Mouse (Mus musculus) neural tube, embryonic 14.5 days (tissue): Measurements from ENCODE around the gene 1190005I06Rik. TPM values are rescaled to one million over a fixed set of nuclear protein-coding genes. Genes with fewer than 3 reads are reported as not detected.
A peak's percentile ranks its signal among the peaks of the same experiment; 100 is the strongest.
"Not testable (repeated sequence)": the region's sequence is repeated elsewhere in the genome, so short reads cannot be mapped to it uniquely, and the experiment has no call there.

Experiments used
- ATAC-seq: fragments of 200-750 bp; cut with Nextera tagmentation; 2 replicates; pipeline ENCODE4 v1.8.0; 2017; ENCODE audit warnings: low read depth, mild to moderate bottlenecking, moderate TSS enrichment, moderate library complexity
- H3K27ac ChIP-seq: fragments of 300-500 bp; sonication (generic); 2 replicates; pipeline ENCODE4 v1.5.1; 2014; ENCODE audit warnings: low read depth, mild to moderate bottlenecking, control low read depth, low read length, moderate library complexity, mixed read lengths
- H3K27me3 ChIP-seq: fragments of 300-500 bp; sonication (generic); 2 replicates; pipeline ENCODE4 v1.6.1; 2014; ENCODE audit warnings: low read length; ENCODE audit not compliant: control insufficient read depth, insufficient read depth
- H3K36me3 ChIP-seq: fragments of 300-500 bp; sonication (generic); 2 replicates; pipeline ENCODE4 v1.6.1; 2014; ENCODE audit warnings: low read length, mixed read lengths; ENCODE audit not compliant: control insufficient read depth, insufficient read depth
- H3K4me1 ChIP-seq: fragments of 300-500 bp; sonication (generic); 2 replicates; pipeline ENCODE4 v1.6.1; 2014; ENCODE audit warnings: low read length; ENCODE audit not compliant: control insufficient read depth, insufficient read depth
- H3K4me2 ChIP-seq: fragments of 300-500 bp; sonication (generic); 2 replicates; pipeline ENCODE4 v1.6.1; 2014; ENCODE audit warnings: mild to moderate bottlenecking, low read depth, low read length, control low read depth
- H3K4me3 ChIP-seq: fragments of 300-500 bp; sonication (generic); 2 replicates; pipeline ENCODE4 v1.5.1; 2014; ENCODE audit warnings: low read depth, low read length, control low read depth, mixed read lengths
- H3K9ac ChIP-seq: fragments of 300-500 bp; sonication (generic); replicated peaks from 2 replicates; pipeline ENCODE4 v1.6.1; 2014; ENCODE audit warnings: low read depth, mild to moderate bottlenecking, control low read depth, low read length, mixed read lengths
- H3K9me3 ChIP-seq: fragments of 300-500 bp; sonication (generic); 2 replicates; pipeline ENCODE4 v1.6.1; 2016; ENCODE audit warnings: low read length; ENCODE audit not compliant: control insufficient read depth
- WGBS: fragments of 180-500 bp; shearing (Covaris S2); extraction: QIAGEN DNeasy Blood & Tissue Kit; methylation state at CpG from one replicate; pipeline ENCODE4 v1.1.7; 2014; 5-methylcytosine and 5-hydroxymethylcytosine counted together
- polyA plus RNA-seq: library from polyadenylated mRNA; unstranded; fragments of >200 nt; fragmentation: Nextera tagmentation; extraction: Ambion mirVana; gene quantifications from 2 replicates; pipeline ENCODE4 v1.2.1, GENCODE M21; 2014

Gene 1190005I06Rik
- polyA plus RNA-seq, 1 experiment from 2014 or later: 10.0 TPM

- Histone ChIP-seq H3K4me1 (no peaks in the 10 kb centered on the region), H3K4me2 (no peak overlapping the region), H3K9me3 (no peaks in the 10 kb centered on the region), H3K27ac (no peak overlapping the region), H3K36me3 (no peaks in the 10 kb centered on the region), H3K27me3 (no peaks in the 10 kb centered on the region; the same call in 1 of the 2 replicates), H3K9ac (no peak overlapping the region), H3K4me3 (no peak overlapping the region)
- 78% methylated on average over 5 of the region's 5 CpGs for WGBS
- ATAC-seq: no peak
These were observed 37.7 kb upstream of the 1190005I06Rik start for GRCm38 (mm10) chr8:120685097-120685496.

- no peaks in the 10 kb centered on the region for H3K36me3 ChIP-seq
- ATAC-seq: no peak
- no peak overlapping the region for H3K4me3 ChIP-seq
- H3K9me3 ChIP-seq: no peaks in the 10 kb centered on the region
- H3K4me2 ChIP-seq: no peak overlapping the region
- no peak overlapping the region for H3K27ac ChIP-seq
- H3K9ac ChIP-seq: no peak overlapping the region
- no peaks in the 10 kb centered on the region for H3K4me1 ChIP-seq
- WGBS: 70% methylated on average over 5 of the region's 5 CpGs
- no peaks in the 10 kb centered on the region; the same call in 1 of the 2 replicates for H3K27me3 ChIP-seq
These were observed 36.6 kb upstream of the 1190005I06Rik start for GRCm38 (mm10) chr8:120684082-120684481.

DNA sequence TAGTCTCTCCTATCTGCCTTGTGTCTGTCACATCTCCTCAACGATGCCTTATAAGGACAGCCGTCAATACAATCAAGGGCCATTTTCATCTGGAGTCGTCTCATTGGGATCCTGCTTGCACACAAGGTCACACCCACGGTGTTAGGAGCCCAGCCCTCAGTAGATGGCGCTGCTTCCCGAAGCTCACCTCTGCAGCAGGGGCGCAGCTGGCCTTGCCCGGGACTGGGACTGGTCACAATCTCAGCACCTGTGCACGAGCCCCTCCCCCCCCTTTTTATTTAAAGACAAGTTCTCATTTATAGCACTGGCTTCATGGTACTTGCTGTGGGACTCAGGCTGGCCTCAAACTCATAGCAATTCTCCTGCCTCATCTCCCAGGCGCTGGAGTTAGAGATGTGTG lies 36.2 kb upstream of the 1190005I06Rik start:
- WGBS: 12% methylated on average over 10 of the region's 10 CpGs

GRCm38 (mm10) chr8:120681113-120681512 lies 33.7 kb upstream of the 1190005I06Rik start:
- WGBS: 85% methylated on average over 10 of the region's 10 CpGs
- no peak overlapping the region for H3K27ac ChIP-seq
- H3K4me2 ChIP-seq: no peak overlapping the region
- H3K27me3 ChIP-seq: no peaks in the 10 kb centered on the region
- no peaks in the 10 kb centered on the region for H3K9me3 ChIP-seq
- no peak overlapping the region for H3K9ac ChIP-seq
- ATAC-seq: no peak
- no peaks in the 10 kb centered on the region for H3K4me1 ChIP-seq
- H3K4me3 ChIP-seq: no peak overlapping the region
- no peaks in the 10 kb centered on the region for H3K36me3 ChIP-seq

More for the DNA sequence above, 36.2 kb upstream of the 1190005I06Rik start:
- Histone ChIP-seq H3K27ac (no peak overlapping the region), H3K36me3 (no peaks in the 10 kb centered on the region), H3K4me1 (no peaks in the 10 kb centered on the region), H3K27me3 (no peaks in the 10 kb centered on the region; the same call in 1 of the 2 replicates), H3K4me2 (no peak overlapping the region), H3K4me3 (no peak overlapping the region), H3K9ac (no peak overlapping the region), H3K9me3 (no peaks in the 10 kb centered on the region)
- no peak for ATAC-seq

GRCm38 (mm10) chr8:120680405-120680804 lies 33.0 kb upstream of the 1190005I06Rik start:
- not testable (repeated sequence) for H3K4me2 ChIP-seq, H3K9me3 ChIP-seq, H3K9ac ChIP-seq, H3K27me3 ChIP-seq, H3K36me3 ChIP-seq, H3K4me1 ChIP-seq, H3K27ac ChIP-seq, H3K4me3 ChIP-seq, ATAC-seq
- 61% methylated on average over 7 of the region's 7 CpGs for WGBS

DNA sequence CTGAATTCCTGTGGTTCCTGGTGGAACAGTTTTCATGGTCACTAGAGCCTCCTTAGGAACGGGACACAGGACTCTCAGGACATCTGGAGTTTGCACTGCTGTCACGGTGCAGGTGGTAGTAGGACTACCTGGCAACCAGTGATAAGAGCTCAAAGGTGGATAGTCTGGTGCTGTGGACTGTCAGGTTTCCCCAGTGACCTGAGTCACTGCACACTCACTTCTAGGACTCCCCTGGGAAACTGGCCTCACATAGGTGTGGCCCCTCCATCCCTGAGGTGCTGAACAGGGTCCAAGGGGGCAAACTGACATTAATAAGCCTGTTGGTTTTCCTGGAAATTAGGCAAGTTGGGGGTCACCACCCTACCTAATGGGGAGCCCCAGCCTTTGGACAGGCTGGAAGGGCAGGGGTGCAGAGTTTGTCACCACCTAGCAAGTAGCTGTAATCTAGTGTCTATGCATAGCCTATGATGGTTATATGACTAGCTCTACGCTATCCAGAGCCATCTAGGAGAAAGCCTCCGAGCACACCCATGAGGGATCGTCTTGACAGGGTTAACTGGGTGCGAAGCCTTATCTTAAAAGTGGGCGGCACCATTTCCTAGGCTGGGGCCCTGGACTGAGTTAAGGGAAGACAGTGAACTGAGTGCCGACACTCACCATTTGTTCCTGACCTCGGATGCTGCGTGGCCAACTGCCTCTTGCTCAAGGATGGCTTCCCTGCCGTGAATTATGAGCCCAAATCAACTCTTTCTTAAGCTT lies 32.4 kb upstream of the 1190005I06Rik start:
- H3K27me3 ChIP-seq: no peaks in the 10 kb centered on the region
- 79% methylated on average over 11 of the region's 11 CpGs for WGBS
- no peak overlapping the region for H3K4me3 ChIP-seq
- H3K4me2 ChIP-seq: no peak overlapping the region
- no peaks in the 10 kb centered on the region for H3K36me3 ChIP-seq
- no peaks in the 10 kb centered on the region for H3K4me1 ChIP-seq
- H3K27ac ChIP-seq: no peak overlapping the region
- no peak for ATAC-seq
- H3K9me3 ChIP-seq: no peaks in the 10 kb centered on the region
- no peak overlapping the region for H3K9ac ChIP-seq

DNA sequence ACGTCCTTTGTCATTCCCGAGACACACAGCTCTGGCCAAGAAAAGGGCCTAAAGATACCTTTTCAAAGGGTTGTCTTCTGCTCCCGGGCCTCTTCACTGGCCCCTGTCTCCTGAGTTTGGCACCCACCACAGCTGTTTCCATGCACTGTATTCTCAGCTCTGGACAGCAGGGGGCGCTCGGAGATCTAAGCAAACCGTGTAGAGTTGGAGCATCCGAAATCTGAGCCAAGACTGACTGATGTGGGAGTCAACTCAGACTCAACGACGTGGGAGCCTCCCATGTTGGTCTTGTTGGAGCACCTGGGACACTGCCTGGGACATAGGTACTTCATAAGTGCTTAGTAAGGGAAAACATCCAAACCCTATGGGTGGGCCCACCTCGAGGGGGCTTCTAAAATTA lies 31.0 kb upstream of the 1190005I06Rik start:
- Histone ChIP-seq H3K9me3 (no peaks in the 10 kb centered on the region), H3K27ac (no peak overlapping the region), H3K27me3 (no peaks in the 10 kb centered on the region), H3K4me3 (no peak overlapping the region), H3K4me2 (no peak overlapping the region), H3K9ac (no peak overlapping the region), H3K36me3 (peaks cover 8% of the 10 kb centered on the region), H3K4me1 (no peaks in the 10 kb centered on the region)
- ATAC-seq: peak; percentile 58; the same call in 1 of the 2 replicates
- 16% methylated on average over 10 of the region's 10 CpGs for WGBS

GRCm38 (mm10) chr8:120675718-120676117 lies 28.3 kb upstream of the 1190005I06Rik start:
- peaks cover 27% of the 10 kb centered on the region for H3K36me3 ChIP-seq
- H3K4me3 ChIP-seq: no peak overlapping the region
- H3K9ac ChIP-seq: no peak overlapping the region
- H3K27me3 ChIP-seq: no peaks in the 10 kb centered on the region
- no peaks in the 10 kb centered on the region for H3K4me1 ChIP-seq
- no peak for ATAC-seq
- no peak overlapping the region for H3K27ac ChIP-seq
- WGBS: 76% methylated on average over 8 of the region's 8 CpGs
- no peaks in the 10 kb centered on the region for H3K9me3 ChIP-seq
- H3K4me2 ChIP-seq: no peak overlapping the region

DNA sequence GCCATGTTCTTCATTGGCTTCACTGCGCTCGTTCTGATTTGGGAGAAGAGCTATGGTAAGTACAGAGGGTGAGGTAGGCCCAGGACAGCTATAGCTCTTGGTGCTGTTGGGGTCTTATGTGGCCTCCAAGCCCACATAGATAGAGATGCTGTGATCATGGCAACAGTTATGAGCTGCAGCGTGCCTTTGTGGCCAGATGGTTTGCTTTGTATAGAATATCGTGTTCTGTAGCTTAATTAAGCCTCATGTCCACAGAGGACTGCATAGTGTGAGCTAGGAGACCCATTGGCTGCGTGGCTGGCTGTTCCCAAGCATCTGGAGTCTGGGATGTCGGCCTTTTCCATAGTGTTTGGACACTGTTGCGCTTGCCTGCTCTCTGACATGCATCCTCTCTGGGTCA lies 25.9 kb upstream of the 1190005I06Rik start:
- H3K4me3 ChIP-seq: no peak overlapping the region
- 0 out of 2 replicates have a peak, but pooled peaks cover 3% of the 10 kb centered on the region for H3K4me1 ChIP-seq
- H3K27me3 ChIP-seq: no peaks in the 10 kb centered on the region
- ATAC-seq: no peak
- no peak overlapping the region for H3K4me2 ChIP-seq
- H3K36me3 ChIP-seq: peaks cover 34% of the 10 kb centered on the region
- no peak overlapping the region for H3K27ac ChIP-seq
- 94% methylated on average over 7 of the region's 7 CpGs for WGBS
- no peak overlapping the region for H3K9ac ChIP-seq
- H3K9me3 ChIP-seq: no peaks in the 10 kb centered on the region
